Mouse (Mus musculus): ENCODE results near the gene Hdx. TPM values are rescaled to one million over a fixed set of nuclear protein-coding genes. Genes with fewer than 3 reads are reported as not detected.

The Hdx gene
- 2.7 and 2.8 TPM in 2 replicates for polyA plus RNA-seq (2014; fragmentation: Nextera tagmentation; extraction: Ambion mirVana)

- ATAC-seq (ENCODE audit: low FRiP score) (peak; percentile 95), DNase-seq (ENCODE audit: low spot score) (peak; percentile 85)
- peak within 1 kb of the TSS; percentile 67; the same call in 1 of the 2 replicates for H3K27ac ChIP-seq (ENCODE audit: low read depth, low read length)
- no peaks in the 10 kb centered on the region for H3K36me3 ChIP-seq (ENCODE audit: control insufficient read depth, insufficient read depth, low read length)
- no peaks in the 10 kb centered on the region for H3K4me1 ChIP-seq (replicated peaks; ENCODE audit: control insufficient read depth, insufficient read depth, low read length)
- WGBS, result 14% methylated on average over 26 of the region's 26 CpGs
- H3K27me3 ChIP-seq (ENCODE audit: control insufficient read depth, insufficient read depth, low read length), result no peaks in the 10 kb centered on the region
- peak within 1 kb of the TSS; percentile 45 for H3K4me3 ChIP-seq (ENCODE audit: low read depth, low read length)
- H3K9ac ChIP-seq (ENCODE audit: low read depth, low read length), result peak within 1 kb of the TSS; percentile 56
- no peaks in the 10 kb centered on the region for H3K9me3 ChIP-seq (ENCODE audit: control insufficient read depth, low read length)
- H3K4me2 ChIP-seq (replicated peaks; ENCODE audit: low read depth, low read length), result peak within 1 kb of the TSS; percentile 41
Measured at GRCm38 (mm10) chrX:111696356-111697282, at the start of gene Hdx. Gene Hdx (minus strand): TSS chrX:111697079.

GRCm38 (mm10) chrX:111685665-111686064, 11.2 kb downstream of the Hdx start:
- Histone ChIP-seq H3K4me1 (replicated peaks; ENCODE audit: control insufficient read depth, insufficient read depth, low read length) (no peaks in the 10 kb centered on the region), H3K36me3 (ENCODE audit: control insufficient read depth, insufficient read depth, low read length) (no peaks in the 10 kb centered on the region), H3K9ac (ENCODE audit: low read depth, low read length) (no peak overlapping the region), H3K27ac (ENCODE audit: low read depth, low read length) (no peak overlapping the region), H3K27me3 (ENCODE audit: control insufficient read depth, insufficient read depth, low read length) (no peaks in the 10 kb centered on the region), H3K4me3 (ENCODE audit: low read depth, low read length) (no peak overlapping the region), H3K4me2 (replicated peaks; ENCODE audit: low read depth, low read length) (no peak overlapping the region), H3K9me3 (ENCODE audit: control insufficient read depth, low read length) (no peaks in the 10 kb centered on the region)
- WGBS, result 61% methylated on average over 3 of the region's 3 CpGs
- DNase-seq (ENCODE audit: low spot score), result no peak
- no peak for ATAC-seq (ENCODE audit: low FRiP score)

- no peaks in the 10 kb centered on the region for H3K36me3 ChIP-seq (ENCODE audit: control insufficient read depth, insufficient read depth, low read length)
- H3K9ac ChIP-seq (ENCODE audit: low read depth, low read length), result no peak overlapping the region
- no peaks in the 10 kb centered on the region for H3K27me3 ChIP-seq (ENCODE audit: control insufficient read depth, insufficient read depth, low read length)
- no peaks in the 10 kb centered on the region for H3K9me3 ChIP-seq (ENCODE audit: control insufficient read depth, low read length)
- no peak overlapping the region for H3K27ac ChIP-seq (ENCODE audit: low read depth, low read length)
- 84% methylated on average over 3 of the region's 3 CpGs for WGBS
- no peak overlapping the region for H3K4me3 ChIP-seq (ENCODE audit: low read depth, low read length)
- no peak for DNase-seq (ENCODE audit: low spot score)
- no peak for ATAC-seq (ENCODE audit: low FRiP score)
- H3K4me1 ChIP-seq (replicated peaks; ENCODE audit: control insufficient read depth, insufficient read depth, low read length), result no peaks in the 10 kb centered on the region
- H3K4me2 ChIP-seq (replicated peaks; ENCODE audit: low read depth, low read length), result no peak overlapping the region
Measured at GRCm38 (mm10) chrX:111671685-111672084, 25.2 kb downstream of the Hdx start.

GRCm38 (mm10) chrX:111660381-111660780, 36.5 kb downstream of the Hdx start:
- DNase-seq (ENCODE audit: low spot score), result no peak
- WGBS, result 79% methylated on average over 5 of the region's 5 CpGs
- no peaks in the 10 kb centered on the region for H3K27me3 ChIP-seq (ENCODE audit: control insufficient read depth, insufficient read depth, low read length)
- H3K36me3 ChIP-seq (ENCODE audit: control insufficient read depth, insufficient read depth, low read length), result no peaks in the 10 kb centered on the region
- no peaks in the 10 kb centered on the region for H3K9me3 ChIP-seq (ENCODE audit: control insufficient read depth, low read length)
- no peak overlapping the region for H3K4me3 ChIP-seq (ENCODE audit: low read depth, low read length)
- H3K27ac ChIP-seq (ENCODE audit: low read depth, low read length), result no peak overlapping the region
- no peak for ATAC-seq (ENCODE audit: low FRiP score)
- H3K4me1 ChIP-seq (replicated peaks; ENCODE audit: control insufficient read depth, insufficient read depth, low read length), result no peaks in the 10 kb centered on the region
- no peak overlapping the region for H3K4me2 ChIP-seq (replicated peaks; ENCODE audit: low read depth, low read length)
- H3K9ac ChIP-seq (ENCODE audit: low read depth, low read length), result no peak overlapping the region

- no peaks in the 10 kb centered on the region for H3K4me1 ChIP-seq (replicated peaks; ENCODE audit: control insufficient read depth, insufficient read depth, low read length)
- no peak overlapping the region for H3K4me2 ChIP-seq (replicated peaks; ENCODE audit: low read depth, low read length)
- H3K9ac ChIP-seq (ENCODE audit: low read depth, low read length), result no peak overlapping the region
- 83% methylated on average over 4 of the region's 4 CpGs for WGBS
- no peak for DNase-seq (ENCODE audit: low spot score)
- no peak overlapping the region for H3K4me3 ChIP-seq (ENCODE audit: low read depth, low read length)
- ATAC-seq (ENCODE audit: low FRiP score), result no peak
- no peaks in the 10 kb centered on the region for H3K27me3 ChIP-seq (ENCODE audit: control insufficient read depth, insufficient read depth, low read length)
- H3K9me3 ChIP-seq (ENCODE audit: control insufficient read depth, low read length), result no peaks in the 10 kb centered on the region
- H3K27ac ChIP-seq (ENCODE audit: low read depth, low read length), result no peak overlapping the region
- H3K36me3 ChIP-seq (ENCODE audit: control insufficient read depth, insufficient read depth, low read length), result no peaks in the 10 kb centered on the region
Measured at GRCm38 (mm10) chrX:111658671-111659070, 38.2 kb downstream of the Hdx start.

- no peaks in the 10 kb centered on the region for H3K4me1 ChIP-seq (replicated peaks; ENCODE audit: control insufficient read depth, insufficient read depth, low read length)
- DNase-seq (ENCODE audit: low spot score) (no peak), ATAC-seq (ENCODE audit: low FRiP score) (no peak)
- WGBS, result 81% methylated on average over 4 of the region's 4 CpGs
- H3K36me3 ChIP-seq (ENCODE audit: control insufficient read depth, insufficient read depth, low read length), result no peaks in the 10 kb centered on the region
- H3K9ac ChIP-seq (ENCODE audit: low read depth, low read length), result no peak overlapping the region
- no peak overlapping the region for H3K4me3 ChIP-seq (ENCODE audit: low read depth, low read length)
- no peak overlapping the region for H3K4me2 ChIP-seq (replicated peaks; ENCODE audit: low read depth, low read length)
- H3K27me3 ChIP-seq (ENCODE audit: control insufficient read depth, insufficient read depth, low read length), result no peaks in the 10 kb centered on the region
- H3K27ac ChIP-seq (ENCODE audit: low read depth, low read length), result no peak overlapping the region
- H3K9me3 ChIP-seq (ENCODE audit: control insufficient read depth, low read length), result no peaks in the 10 kb centered on the region
Measured at GRCm38 (mm10) chrX:111644945-111645344, 51.9 kb downstream of the Hdx start.

- H3K9ac ChIP-seq (ENCODE audit: low read depth, low read length), result no peak overlapping the region
- 89% methylated on average over 5 of the region's 5 CpGs for WGBS
- no peaks in the 10 kb centered on the region for H3K4me1 ChIP-seq (replicated peaks; ENCODE audit: control insufficient read depth, insufficient read depth, low read length)
- no peak for DNase-seq (ENCODE audit: low spot score)
- no peak for ATAC-seq (ENCODE audit: low FRiP score)
- no peak overlapping the region for H3K27ac ChIP-seq (ENCODE audit: low read depth, low read length)
- H3K4me3 ChIP-seq (ENCODE audit: low read depth, low read length), result no peak overlapping the region
- H3K27me3 ChIP-seq (ENCODE audit: control insufficient read depth, insufficient read depth, low read length), result no peaks in the 10 kb centered on the region
- no peak overlapping the region for H3K4me2 ChIP-seq (replicated peaks; ENCODE audit: low read depth, low read length)
- no peaks in the 10 kb centered on the region for H3K9me3 ChIP-seq (ENCODE audit: control insufficient read depth, low read length)
- no peaks in the 10 kb centered on the region for H3K36me3 ChIP-seq (ENCODE audit: control insufficient read depth, insufficient read depth, low read length)
Measured at GRCm38 (mm10) chrX:111640616-111641015, 56.3 kb downstream of the Hdx start.

GRCm38 (mm10) chrX:111597631-111598161, 99.2 kb downstream of the Hdx start:
- DNase-seq (ENCODE audit: low spot score) (no peak), ATAC-seq (ENCODE audit: low FRiP score) (no peak)
- Histone ChIP-seq H3K9ac (ENCODE audit: low read depth, low read length) (no peak overlapping the region), H3K4me1 (replicated peaks; ENCODE audit: control insufficient read depth, insufficient read depth, low read length) (no peaks in the 10 kb centered on the region), H3K4me3 (ENCODE audit: low read depth, low read length) (no peak overlapping the region), H3K27me3 (ENCODE audit: control insufficient read depth, insufficient read depth, low read length) (no peaks in the 10 kb centered on the region), H3K9me3 (ENCODE audit: control insufficient read depth, low read length) (no peaks in the 10 kb centered on the region), H3K27ac (ENCODE audit: low read depth, low read length) (no peak overlapping the region), H3K36me3 (ENCODE audit: control insufficient read depth, insufficient read depth, low read length) (no peaks in the 10 kb centered on the region), H3K4me2 (replicated peaks; ENCODE audit: low read depth, low read length) (no peak overlapping the region)
- 71% methylated on average over 2 of the region's 2 CpGs for WGBS

GRCm38 (mm10) chrX:111587616-111588015, 109.3 kb downstream of the Hdx start:
- ATAC-seq (ENCODE audit: low FRiP score) (no peak), DNase-seq (ENCODE audit: low spot score) (no peak)
- no peak overlapping the region for H3K9ac ChIP-seq (ENCODE audit: low read depth, low read length)
- no peak overlapping the region for H3K27ac ChIP-seq (ENCODE audit: low read depth, low read length)
- H3K4me3 ChIP-seq (ENCODE audit: low read depth, low read length), result no peak overlapping the region
- no peak overlapping the region for H3K4me2 ChIP-seq (replicated peaks; ENCODE audit: low read depth, low read length)
- WGBS, result 78% methylated on average over 4 of the region's 4 CpGs
- no peaks in the 10 kb centered on the region for H3K9me3 ChIP-seq (ENCODE audit: control insufficient read depth, low read length)
- no peaks in the 10 kb centered on the region for H3K27me3 ChIP-seq (ENCODE audit: control insufficient read depth, insufficient read depth, low read length)
- no peaks in the 10 kb centered on the region for H3K36me3 ChIP-seq (ENCODE audit: control insufficient read depth, insufficient read depth, low read length)
- H3K4me1 ChIP-seq (replicated peaks; ENCODE audit: control insufficient read depth, insufficient read depth, low read length), result no peaks in the 10 kb centered on the region

Data from hindbrain, embryonic 11.5 days (tissue).